In the genomic region with DNA sequence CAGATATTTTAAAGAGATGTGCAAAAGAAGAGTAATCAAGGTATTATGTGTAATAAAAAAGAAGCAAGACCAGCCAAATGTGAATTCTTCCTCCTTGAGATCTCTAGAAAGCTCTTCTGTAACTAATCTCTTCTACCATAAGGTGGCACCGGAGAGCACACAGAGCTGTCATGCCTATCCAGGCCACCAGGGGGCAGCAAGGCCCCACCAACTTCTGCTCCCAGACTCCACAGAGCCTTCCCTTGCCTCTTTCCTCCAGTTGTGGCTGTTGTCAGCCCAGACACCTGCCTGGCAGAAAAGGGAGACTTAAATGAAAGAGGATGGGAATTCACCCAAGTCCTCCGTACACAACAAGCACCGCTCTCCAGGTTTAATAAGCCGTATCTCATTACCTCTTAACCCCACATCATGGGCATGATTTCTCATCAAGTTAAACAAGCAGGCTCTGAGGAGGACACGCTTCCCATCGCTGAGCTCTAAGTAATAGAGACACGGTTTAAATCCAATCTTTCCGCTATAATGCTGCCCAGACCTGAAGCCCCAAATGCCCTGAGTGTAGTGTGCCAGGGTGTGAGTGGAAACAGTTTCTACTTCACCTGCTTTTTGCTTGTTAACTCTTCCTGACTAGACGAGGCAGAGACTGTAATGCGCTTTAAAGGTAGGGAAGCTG, we compare ENCODE assay signal across 9 mouse cellular contexts. TPM values are rescaled to one million over a fixed set of nuclear protein-coding genes. Genes with fewer than 3 reads are reported as not detected.
A peak's percentile ranks its signal among the peaks of the same experiment; 100 is the strongest.
DNase-seq lines count a peak whose midpoint lies in the region; TF ChIP-seq lines count a peak whose summit lies in the region.
"Had no signal": no experiment of that assay in that cellular context is flagged by ENCODE, and none has a peak within 500 bp of the region (broad histone marks: within the 10 kb centered on the region; RNA-seq: fewer than 3 reads in every experiment).

No protein-coding gene starts in this region.

- peak; percentile 54 for DNase-seq in adrenal gland, adult 8-10 months
- DNase-seq in embryo, embryonic 11.5 days (ENCODE audit: low read depth, low spot score): peak; percentile 63
- DNase-seq in heart, adult 8-10 months (ENCODE audit: low spot score): peak; percentile 79
- peak; percentile 87 for DNase-seq in layer of hippocampus, adult 9-10 months (ENCODE audit: low spot score)
- peak; percentile 43 for DNase-seq in lung, postnatal 25 days (ENCODE audit: low spot score)
- DNase-seq in right cerebral cortex, postnatal 10 days (ENCODE audit: low spot score in 2 of 2): peak; percentile 74 to 85
- DNase-seq in yolk sac, embryonic 10.5 days (ENCODE audit: low spot score): peak; percentile 41

- H3K9ac ChIP-seq in ES-Bruce4 (ENCODE audit: low read depth, poor library complexity, severe bottlenecking): no peak overlapping the region
- H3K9ac ChIP-seq: midbrain, embryonic 12.5 days had no signal

- no peak overlapping the region for H3K27ac ChIP-seq in ES-Bruce4 (ENCODE audit: insufficient read depth, low read length)
- H3K27ac ChIP-seq: midbrain, embryonic 12.5 days had no signal

- no peaks in the 10 kb centered on the region for H3K4me1 ChIP-seq in ES-Bruce4 (ENCODE audit: control insufficient read depth, insufficient read depth, low read length)
- H3K4me1 ChIP-seq: midbrain, embryonic 12.5 days had no signal

- no peaks in the 10 kb centered on the region; the same call in 1 of the 2 replicates for H3K27me3 ChIP-seq in ES-Bruce4 (ENCODE audit: control insufficient read depth, insufficient read depth, low read length, poor library complexity, severe bottlenecking)
- H3K27me3 ChIP-seq: midbrain, embryonic 12.5 days had no signal

- TF ChIP-seq EP300 in ES-Bruce4 (IDR thresholded peaks at IDR 0.05; ENCODE audit: insufficient read depth, low read depth, low read length): no peak

- H3K36me3 ChIP-seq in ES-Bruce4 (ENCODE audit: control insufficient read depth, insufficient read depth, low read length, poor library complexity, severe bottlenecking): no peaks in the 10 kb centered on the region
- H3K36me3 ChIP-seq: midbrain, embryonic 12.5 days had no signal

- TF ChIP-seq POLR2A in ES-Bruce4 (IDR thresholded peaks at IDR 0.05; ENCODE audit: insufficient read depth, low read length): no peak

- H3K9me3 ChIP-seq in ES-Bruce4 (replicated peaks; ENCODE audit: control insufficient read depth, insufficient read depth, low read length, poor library complexity, severe bottlenecking): no peaks in the 10 kb centered on the region
- H3K9me3 ChIP-seq: midbrain, embryonic 12.5 days had no signal

- H3K4me3 ChIP-seq in ES-Bruce4 (ENCODE audit: low read depth, low read length): no peak overlapping the region
- H3K4me3 ChIP-seq: midbrain, embryonic 12.5 days had no signal

- TF ChIP-seq CTCF in ES-Bruce4 (IDR thresholded peaks at IDR 0.05; ENCODE audit: low read depth, low read length): peak; percentile 100

RNA-seq across cellular contexts. Expression of gene Asic2, which starts 28.1 kb away (rescaled TPM):
- not detected in 2 replicates for polyA plus RNA-seq in ES-Bruce4 (2011; ENCODE audit: insufficient read depth, insufficient read length, low read depth, missing spikeins)
- total RNA-seq in adrenal gland, adult 8-10 months (2022): 1 to 10 TPM; 3.2 to 5.1 (median 4.2) TPM
- total RNA-seq in heart, adult 8-10 months (2022): under 1 TPM in 1 of 4 experiments, not detected in 3; 0.08 TPM

RNA-seq across cellular contexts. Expression of gene Ccl2, which starts 39.1 kb away (rescaled TPM):
- polyA plus RNA-seq in ES-Bruce4 (2011; ENCODE audit: insufficient read depth, insufficient read length, low read depth, missing spikeins): 4.2 and 4.3 TPM in 2 replicates
- total RNA-seq in adrenal gland, adult 8-10 months (2022): 1 to 10 TPM in 3 of 4 experiments, under 1 TPM in 1; 0.74 to 2.6 (median 1.2) TPM
- total RNA-seq in heart, adult 8-10 months (2022): 1 to 10 TPM in 3 of 4 experiments, under 1 TPM in 1; 0.69 to 2.7 (median 1.7) TPM

RNA-seq across cellular contexts. Expression of gene Gm17268, which starts 42.1 kb away (rescaled TPM):
- polyA plus RNA-seq in ES-Bruce4 (2011; ENCODE audit: insufficient read depth, insufficient read length, low read depth, missing spikeins): not detected in 2 replicates
- total RNA-seq in adrenal gland, adult 8-10 months (2022): not detected
- not detected for total RNA-seq in heart, adult 8-10 months (2022)
- polyA plus RNA-seq: midbrain, embryonic 12.5 days had no signal

RNA-seq across cellular contexts. Expression of gene Ccl7, which starts 49.2 kb away (rescaled TPM):
- polyA plus RNA-seq in ES-Bruce4 (2011; ENCODE audit: insufficient read depth, insufficient read length, low read depth, missing spikeins): 2.3 and 3.3 TPM in 2 replicates
- 1 to 10 TPM in 1 of 4 experiments, under 1 TPM in 1, not detected in 2; 0.46 to 1.7 TPM for total RNA-seq in adrenal gland, adult 8-10 months (2022)
- total RNA-seq in heart, adult 8-10 months (2022): 1 to 10 TPM in 2 of 4 experiments, under 1 TPM in 1, not detected in 1; 0.57 to 1.3 (median 1.1) TPM
